Mouse (Mus musculus) limb, embryonic 14.5 days (tissue): ENCODE data around the gene Plbd1. TPM values are rescaled to one million over a fixed set of nuclear protein-coding genes. Genes with fewer than 3 reads are reported as not detected.

Source experiments
- ATAC-seq: fragments of 200-750 bp; cut with Nextera tagmentation; 2 replicates; pipeline ENCODE4 v1.8.0; 2017; ENCODE audit warnings: low read depth, moderate number of reproducible peaks, moderate TSS enrichment; ENCODE audit not compliant: low FRiP score
- DNase-seq: peaks from one replicate; pipeline ENCODE4 v3.0.0-alpha.2; 2015; ENCODE audit warnings: low spot score
- H3K27ac ChIP-seq: fragments of 300-500 bp; sonication (generic); replicated peaks from 2 replicates; pipeline ENCODE4 v1.5.1; 2014; ENCODE audit warnings: low read depth, mild to moderate bottlenecking, low read length, moderate library complexity, mixed read lengths
- H3K27me3 ChIP-seq: fragments of 300-500 bp; sonication (generic); 2 replicates; pipeline ENCODE4 v1.6.1; 2014; ENCODE audit warnings: low read length, mixed read lengths; ENCODE audit not compliant: control insufficient read depth, insufficient read depth
- H3K36me3 ChIP-seq: fragments of 300-500 bp; sonication (generic); 2 replicates; pipeline ENCODE4 v1.6.1; 2014; ENCODE audit warnings: mild to moderate bottlenecking, low read length, moderate library complexity, mixed read lengths; ENCODE audit not compliant: control insufficient read depth, insufficient read depth
- H3K4me1 ChIP-seq: fragments of 300-500 bp; sonication (generic); 2 replicates; pipeline ENCODE4 v1.6.1; 2014; ENCODE audit warnings: antibody characterized with exemption, low read length, mixed read lengths; ENCODE audit not compliant: control insufficient read depth, insufficient read depth
- H3K4me2 ChIP-seq: fragments of 300-500 bp; sonication (generic); replicated peaks from 2 replicates; pipeline ENCODE4 v1.6.1; 2014; ENCODE audit warnings: low read depth, mild to moderate bottlenecking, low read length, moderate library complexity; ENCODE audit not compliant: severe bottlenecking
- H3K4me3 ChIP-seq: fragments of 300-500 bp; sonication (generic); replicated peaks from 2 replicates; pipeline ENCODE4 v1.5.1; 2014; ENCODE audit warnings: low read length
- H3K9ac ChIP-seq: fragments of 300-500 bp; sonication (generic); 2 replicates; pipeline ENCODE4 v1.6.1; 2014; ENCODE audit warnings: mild to moderate bottlenecking, low read depth, low read length, moderate library complexity; ENCODE audit not compliant: severe bottlenecking
- H3K9me3 ChIP-seq: fragments of 300-500 bp; sonication (generic); 2 replicates; pipeline ENCODE4 v1.6.1; 2016; ENCODE audit warnings: low read length; ENCODE audit not compliant: control insufficient read depth
- POLR2A ChIP-seq: fragments of 200-500 bp; IDR thresholded peaks from 2 replicates; pipeline ENCODE4 v1.8.0; 2012; ENCODE audit warnings: inconsistent platforms, mild to moderate bottlenecking, moderate library complexity, borderline replicate concordance; ENCODE audit not compliant: insufficient read depth, insufficient read length; ENCODE audit errors: extremely low read depth
- WGBS: fragments of 180-500 bp; shearing (Covaris S2); extraction: QIAGEN DNeasy Blood & Tissue Kit; methylation state at CpG from one replicate; pipeline ENCODE4 v1.1.7; 2014; 5-methylcytosine and 5-hydroxymethylcytosine counted together
- polyA plus RNA-seq, 2 experiments: library from polyadenylated mRNA; depleted of rRNA in 1 of 2; stranded (reverse) in 1 of 2; unstranded in 1 of 2; fragments of >200 nt; fragmentation: Nextera tagmentation in 1 of 2; extraction: Ambion mirVana in 1 of 2; gene quantifications; 2 replicates each; pipeline versions ENCODE4 v1.2.1 to v1.2.3; 2012 to 2014

Plbd1 gene
- polyA plus RNA-seq, 2 experiments, result 5.6 to 19.8 TPM

GRCm38 (mm10) chr6:136644171-136644570 is 17.6 kb downstream of the Plbd1 start:
- Histone ChIP-seq H3K4me2 (no peak overlapping the region), H3K9me3 (0 out of 2 replicates have a peak, but pooled peaks cover 5% of the 10 kb centered on the region), H3K9ac (no peak overlapping the region), H3K27me3 (no peaks in the 10 kb centered on the region), H3K4me3 (no peak overlapping the region), H3K4me1 (peaks cover 3% of the 10 kb centered on the region; the same call in 1 of the 2 replicates), H3K36me3 (no peaks in the 10 kb centered on the region), H3K27ac (no peak overlapping the region)
- ATAC-seq, result no peak
- TF ChIP-seq POLR2A, result no peak
- 87% methylated on average over 2 of the region's 2 CpGs for WGBS
- no peak for DNase-seq

DNA sequence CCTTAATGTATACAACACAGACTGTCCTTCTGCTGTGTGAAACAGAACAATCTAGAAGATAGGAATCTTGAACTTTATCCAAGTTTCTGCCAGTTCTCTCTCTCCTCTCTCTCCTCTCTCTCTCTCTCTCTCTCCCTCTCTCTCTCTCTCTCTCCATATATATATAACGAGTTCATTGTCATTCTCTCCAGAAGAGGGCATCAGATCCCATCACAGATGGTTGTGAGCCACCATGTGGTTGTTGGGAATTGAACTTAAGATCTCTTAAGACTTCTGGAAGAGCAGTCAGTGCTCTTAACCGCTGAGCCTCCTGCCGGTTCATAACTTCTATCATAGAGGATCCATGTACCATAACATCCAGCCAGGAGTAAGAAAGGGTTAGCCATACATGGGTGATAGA is 26.7 kb downstream of the Plbd1 start:
- Histone ChIP-seq H3K4me1 (no peaks in the 10 kb centered on the region), H3K4me2 (no peak overlapping the region), H3K27ac (no peak overlapping the region), H3K27me3 (no peaks in the 10 kb centered on the region), H3K9me3 (no peaks in the 10 kb centered on the region), H3K36me3 (no peaks in the 10 kb centered on the region), H3K4me3 (no peak overlapping the region), H3K9ac (no peak overlapping the region)
- DNase-seq (no peak), ATAC-seq (no peak)
- WGBS, result 77% methylated on average over 3 of the region's 3 CpGs
- TF ChIP-seq POLR2A, result no peak

DNA sequence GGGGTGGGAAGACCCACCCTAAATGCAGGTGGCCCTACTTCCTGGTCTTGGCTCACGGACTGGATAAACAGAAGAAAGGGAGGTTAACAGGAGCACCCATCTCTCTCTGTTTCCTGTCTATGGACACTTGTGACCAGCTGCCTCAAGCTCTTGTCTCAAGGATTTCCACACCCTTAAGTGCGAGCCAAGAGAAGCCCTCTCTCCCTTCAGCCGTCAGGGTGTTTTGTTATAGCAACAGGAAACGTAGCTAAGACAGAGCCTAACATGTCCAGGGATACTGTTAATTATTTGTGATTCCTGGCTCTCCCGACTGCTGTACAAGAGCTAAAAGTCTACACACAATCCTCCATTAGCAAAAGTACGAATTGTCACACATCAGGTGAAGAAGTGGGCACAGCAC is 28.0 kb downstream of the Plbd1 start:
- no peaks in the 10 kb centered on the region for H3K4me1 ChIP-seq
- ATAC-seq, result no peak
- no peaks in the 10 kb centered on the region for H3K27me3 ChIP-seq
- no peak for TF ChIP-seq POLR2A
- H3K9ac ChIP-seq, result no peak overlapping the region
- no peak overlapping the region for H3K27ac ChIP-seq
- DNase-seq, result no peak
- no peaks in the 10 kb centered on the region for H3K9me3 ChIP-seq
- no peaks in the 10 kb centered on the region for H3K36me3 ChIP-seq
- 78% methylated on average over 6 of the region's 6 CpGs for WGBS
- H3K4me2 ChIP-seq, result no peak overlapping the region
- H3K4me3 ChIP-seq, result no peak overlapping the region

GRCm38 (mm10) chr6:136633154-136633553 is 28.6 kb downstream of the Plbd1 start:
- 88% methylated on average over 3 of the region's 3 CpGs for WGBS
- Histone ChIP-seq H3K27me3 (no peaks in the 10 kb centered on the region), H3K9me3 (no peaks in the 10 kb centered on the region), H3K36me3 (no peaks in the 10 kb centered on the region), H3K9ac (no peak overlapping the region), H3K4me1 (no peaks in the 10 kb centered on the region), H3K27ac (no peak overlapping the region), H3K4me3 (no peak overlapping the region), H3K4me2 (no peak overlapping the region)
- TF ChIP-seq POLR2A, result no peak
- DNase-seq (no peak), ATAC-seq (no peak)

DNA sequence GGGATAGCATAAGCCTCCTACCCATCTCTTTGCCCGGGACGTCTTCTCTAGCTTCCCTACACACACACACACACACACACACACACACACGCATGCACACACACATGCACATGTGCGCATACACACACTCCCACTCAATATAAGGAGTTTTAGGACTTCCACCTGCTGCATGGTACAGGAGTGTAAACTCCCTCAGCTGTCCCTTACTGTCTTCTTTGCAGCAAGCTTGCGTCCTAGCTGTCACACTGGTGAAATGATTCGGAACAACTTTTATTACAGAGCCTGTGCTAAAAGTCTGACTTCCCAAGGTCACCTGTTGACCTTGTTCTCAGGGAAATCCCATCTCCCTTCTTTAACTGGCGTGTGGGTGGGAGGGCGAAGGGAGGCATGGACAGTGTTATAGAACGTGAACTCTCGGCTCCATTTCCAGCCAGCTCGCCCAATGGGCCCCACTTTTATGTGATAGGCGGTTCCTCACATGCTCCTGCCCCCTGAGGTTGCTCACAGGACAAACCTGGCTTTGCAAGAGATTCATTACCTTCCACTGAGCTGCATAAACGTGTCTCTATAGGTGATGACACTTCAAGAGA is 29.7 kb downstream of the Plbd1 start:
- no peak for TF ChIP-seq POLR2A
- H3K9ac ChIP-seq, result no peak overlapping the region
- H3K27me3 ChIP-seq, result no peaks in the 10 kb centered on the region
- ATAC-seq (no peak), DNase-seq (no peak)
- H3K36me3 ChIP-seq, result no peaks in the 10 kb centered on the region
- no peaks in the 10 kb centered on the region for H3K9me3 ChIP-seq
- no peak overlapping the region for H3K27ac ChIP-seq
- no peaks in the 10 kb centered on the region for H3K4me1 ChIP-seq
- H3K4me2 ChIP-seq, result no peak overlapping the region
- 77% methylated on average over 13 of the region's 13 CpGs for WGBS
- no peak overlapping the region for H3K4me3 ChIP-seq

DNA sequence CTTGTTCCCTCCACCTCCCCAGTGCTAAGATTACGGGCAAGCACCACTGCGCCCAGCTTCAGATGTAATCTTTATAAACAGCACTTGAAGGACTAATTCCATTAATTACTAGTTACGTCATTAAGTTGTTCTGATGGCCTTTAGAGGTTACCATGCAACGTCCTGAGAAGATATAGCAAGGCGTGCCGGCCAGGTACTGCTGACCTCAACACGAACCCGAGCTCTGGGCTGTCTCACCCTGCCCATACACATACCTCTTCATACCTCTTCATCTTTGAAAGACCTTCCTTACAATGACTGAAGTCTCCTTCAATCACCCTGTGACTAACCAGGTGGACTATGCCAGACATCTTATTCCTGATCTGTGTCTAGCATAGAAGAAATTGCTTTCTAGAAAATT is 30.2 kb downstream of the Plbd1 start:
- H3K4me2 ChIP-seq, result no peak overlapping the region
- no peak for DNase-seq
- 76% methylated on average over 8 of the region's 8 CpGs for WGBS
- no peaks in the 10 kb centered on the region for H3K4me1 ChIP-seq
- TF ChIP-seq POLR2A, result no peak
- no peaks in the 10 kb centered on the region for H3K27me3 ChIP-seq
- ATAC-seq, result no peak
- no peaks in the 10 kb centered on the region for H3K36me3 ChIP-seq
- H3K9ac ChIP-seq, result no peak overlapping the region
- no peaks in the 10 kb centered on the region for H3K9me3 ChIP-seq
- H3K27ac ChIP-seq, result no peak overlapping the region
- H3K4me3 ChIP-seq, result no peak overlapping the region
